Mouse (Mus musculus): ENCODE data around the gene Mgat1.

DNA sequence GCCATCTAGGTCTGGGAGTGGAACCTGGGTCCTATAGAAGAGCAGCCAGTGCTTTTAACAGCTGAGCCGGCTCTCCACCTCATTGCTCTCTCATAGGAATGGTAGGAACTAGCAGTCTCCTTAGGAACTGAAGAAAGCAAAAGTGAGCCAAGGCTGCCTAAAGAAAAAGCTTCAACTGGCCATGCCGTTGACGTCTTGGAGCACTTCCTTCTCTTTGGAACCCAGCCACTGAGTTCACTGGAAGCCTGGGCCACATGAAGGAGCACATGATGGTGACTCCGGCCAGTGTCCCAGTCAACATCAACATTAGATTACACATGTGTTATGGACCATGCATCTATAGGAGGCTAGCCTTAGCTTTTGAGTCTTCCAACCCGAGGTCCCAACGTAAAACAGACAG is 9.0 kb downstream of the Mgat1 start:
- TF ChIP-seq MAX (IDR thresholded peaks at IDR 0.05; ENCODE audit: low read depth) = no peak
- no peak for TF ChIP-seq POLR2A (IDR thresholded peaks at IDR 0.05; ENCODE audit: insufficient read length, low read depth)
- TF ChIP-seq POLR2AphosphoS2 (IDR thresholded peaks at IDR 0.05; ENCODE audit: insufficient read length, low read depth) = no peak
- no peak for TF ChIP-seq E2F4 (IDR thresholded peaks at IDR 0.05; ENCODE audit: insufficient read depth)
- TF ChIP-seq USF1 (IDR thresholded peaks at IDR 0.05; ENCODE audit: low read depth) = no peak
- no peak for TF ChIP-seq TCF3 (IDR thresholded peaks at IDR 0.05; ENCODE audit: insufficient read length, low read depth)
- no peak for TF ChIP-seq TCF12 (IDR thresholded peaks at IDR 0.05; ENCODE audit: insufficient read depth, poor library complexity, severe bottlenecking)
- TF ChIP-seq CEBPB (IDR thresholded peaks at IDR 0.05; ENCODE audit: insufficient read depth, poor library complexity, severe bottlenecking) = no peak

All from myocyte (in vitro differentiated cells).